Mouse (Mus musculus) stomach, postnatal 0 days (tissue): ENCODE data around the gene Rapgefl1. TPM values are rescaled to one million over a fixed set of nuclear protein-coding genes. Genes with fewer than 3 reads are reported as not detected.
"Not testable (repeated sequence)": the region's sequence is repeated elsewhere in the genome, so short reads cannot be mapped to it uniquely, and the experiment has no call there.

Experiments
- ATAC-seq: fragments of 200-750 bp; cut with Nextera tagmentation; 2 replicates; pipeline ENCODE4 v1.8.0; 2017; ENCODE audit not compliant: low FRiP score, low TSS enrichment
- DNase-seq: peaks from one replicate; pipeline ENCODE4 v3.0.0-alpha.2; 2016; ENCODE audit warnings: low spot score
- H3K27ac ChIP-seq: fragments of 300-500 bp; sonication (generic); replicated peaks from 2 replicates; pipeline ENCODE4 v1.5.1; 2014; ENCODE audit warnings: mild to moderate bottlenecking, control low read depth
- H3K27me3 ChIP-seq: fragments of 300-500 bp; sonication (generic); 2 replicates; pipeline ENCODE4 v1.6.1; 2014; ENCODE audit warnings: low read length; ENCODE audit not compliant: control insufficient read depth, insufficient read depth
- H3K36me3 ChIP-seq: fragments of 300-500 bp; sonication (generic); 2 replicates; pipeline ENCODE4 v1.6.1; 2014; ENCODE audit warnings: low read length, mixed read lengths; ENCODE audit not compliant: control insufficient read depth, insufficient read depth
- H3K4me1 ChIP-seq: fragments of 300-500 bp; sonication (generic); replicated peaks from 2 replicates; pipeline ENCODE4 v1.6.1; 2014; ENCODE audit warnings: antibody characterized with exemption; ENCODE audit not compliant: control insufficient read depth, insufficient read depth
- H3K4me2 ChIP-seq: fragments of 300-500 bp; sonication (generic); replicated peaks from 2 replicates; pipeline ENCODE4 v1.6.1; 2014; ENCODE audit warnings: low read depth, mild to moderate bottlenecking, control low read depth, moderate library complexity
- H3K4me3 ChIP-seq: fragments of 300-500 bp; sonication (generic); 2 replicates; pipeline ENCODE4 v1.5.1; 2014; ENCODE audit warnings: low read depth, low read length, control low read depth
- H3K9ac ChIP-seq: fragments of 300-500 bp; sonication (generic); 2 replicates; pipeline ENCODE4 v1.6.1; 2014; ENCODE audit warnings: mild to moderate bottlenecking, low read length, control low read depth, mixed read lengths
- H3K9me3 ChIP-seq: fragments of 300-500 bp; sonication (generic); 2 replicates; pipeline ENCODE4 v1.6.1; 2016; ENCODE audit warnings: low read length; ENCODE audit not compliant: control insufficient read depth
- CTCF ChIP-seq: IDR thresholded peaks from 2 replicates; pipeline ENCODE4 v1.5.1; 2016; ENCODE audit warnings: antibody characterized with exemption, low read depth, mild to moderate bottlenecking, moderate library complexity
- EP300 ChIP-seq: optimal IDR thresholded peaks from 2 replicates; pipeline ENCODE3; 2016; ENCODE audit warnings: antibody characterized with exemption
- WGBS: fragments of 180-500 bp; shearing (Covaris S2); extraction: QIAGEN DNeasy Blood & Tissue Kit; methylation state at CpG from one replicate; pipeline ENCODE4 v1.1.7; 2014; 5-methylcytosine and 5-hydroxymethylcytosine counted together
- polyA plus RNA-seq: library from polyadenylated mRNA; unstranded; fragments of >200 nt; fragmentation: Nextera tagmentation; extraction: Ambion mirVana; gene quantifications from 2 replicates; pipeline ENCODE4 v1.2.1, GENCODE M21; 2015

The Rapgefl1 gene
- polyA plus RNA-seq, 1 experiment from 2014 or later, result 6.9 TPM

- Histone ChIP-seq H3K4me1 (0 out of 2 replicates have a peak, but pooled peaks cover 3% of the 10 kb centered on the region), H3K27ac (peak overlapping the region; percentile 100; the same call in 1 of the 2 replicates), H3K4me2 (no peak overlapping the region; the same call in 1 of the 2 replicates), H3K36me3 (peaks cover 18% of the 10 kb centered on the region), H3K9ac (no peak overlapping the region), H3K9me3 (no peaks in the 10 kb centered on the region), H3K4me3 (0 out of 2 replicates have a peak overlapping the region, but pooled peaks have one; percentile 88), H3K27me3 (no peaks in the 10 kb centered on the region)
- no peak for TF ChIP-seq EP300
- TF ChIP-seq CTCF, result no peak
- ATAC-seq (no peak), DNase-seq (no peak)
- WGBS, result 64% methylated on average over 2 of the region's 2 CpGs
These were observed 28.2 kb upstream of the Rapgefl1 start for GRCm38 (mm10) chr11:98808417-98808816.

GRCm38 (mm10) chr11:98809457-98810290 is 26.9 kb upstream of the Rapgefl1 start:
- Histone ChIP-seq H3K27me3 (no peaks in the 10 kb centered on the region), H3K36me3 (peaks cover 12% of the 10 kb centered on the region), H3K27ac (peak overlapping the region; percentile 100), H3K9me3 (no peaks in the 10 kb centered on the region), H3K4me2 (peak overlapping the region; percentile 72), H3K9ac (peak overlapping the region; percentile 97), H3K4me1 (0 out of 2 replicates have a peak, but pooled peaks cover 3% of the 10 kb centered on the region), H3K4me3 (peak overlapping the region; percentile 88)
- peak; percentile 99 for DNase-seq
- TF ChIP-seq EP300, result no peak
- TF ChIP-seq CTCF, result peak; percentile 65
- WGBS, result under 1% methylated on average over 70 of the region's 84 CpGs
- ATAC-seq, result peak; percentile 99

GRCm38 (mm10) chr11:98810686-98811085 is 25.9 kb upstream of the Rapgefl1 start:
- H3K27ac ChIP-seq, result peak overlapping the region; percentile 100
- H3K4me1 ChIP-seq, result 0 out of 2 replicates have a peak, but pooled peaks cover 3% of the 10 kb centered on the region
- no peaks in the 10 kb centered on the region for H3K9me3 ChIP-seq

GRCm38 (mm10) chr11:98816706-98817239 is 19.8 kb upstream of the Rapgefl1 start:
- H3K36me3 ChIP-seq, result peaks cover 18% of the 10 kb centered on the region
- H3K9ac ChIP-seq, result no peak overlapping the region
- no peak overlapping the region for H3K27ac ChIP-seq
- no peaks in the 10 kb centered on the region for H3K27me3 ChIP-seq
- H3K4me1 ChIP-seq, result no peaks in the 10 kb centered on the region
- no peaks in the 10 kb centered on the region for H3K9me3 ChIP-seq
- DNase-seq (no peak), ATAC-seq (no peak)
- no peak overlapping the region for H3K4me2 ChIP-seq
- WGBS, result 88% methylated on average over 1 of the region's 1 CpGs
- H3K4me3 ChIP-seq, result no peak overlapping the region
- TF ChIP-seq CTCF (no peak), EP300 (no peak)

More at GRCm38 (mm10) chr11:98810686-98811085, 25.9 kb upstream of the Rapgefl1 start:
- peak overlapping the region; percentile 97 for H3K9ac ChIP-seq
- peaks cover 3% of the 10 kb centered on the region; the same call in 1 of the 2 replicates for H3K36me3 ChIP-seq
- no peak for TF ChIP-seq EP300
- no peak for TF ChIP-seq CTCF
- no peaks in the 10 kb centered on the region for H3K27me3 ChIP-seq
- 43% methylated on average over 7 of the region's 7 CpGs for WGBS
- peak overlapping the region; percentile 88 for H3K4me3 ChIP-seq
- no peak for DNase-seq
- peak overlapping the region; percentile 72 for H3K4me2 ChIP-seq
- ATAC-seq, result no peak

GRCm38 (mm10) chr11:98820968-98821367 is 15.6 kb upstream of the Rapgefl1 start:
- Histone ChIP-seq H3K4me2 (no peak overlapping the region), H3K27me3 (no peaks in the 10 kb centered on the region), H3K9ac (no peak overlapping the region), H3K4me1 (no peaks in the 10 kb centered on the region), H3K36me3 (peaks cover 35% of the 10 kb centered on the region), H3K9me3 (no peaks in the 10 kb centered on the region), H3K27ac (no peak overlapping the region), H3K4me3 (no peak overlapping the region)
- 91% methylated on average over 5 of the region's 5 CpGs for WGBS
- ATAC-seq, result no peak
- TF ChIP-seq CTCF, result no peak
- TF ChIP-seq EP300, result no peak
- DNase-seq, result no peak

GRCm38 (mm10) chr11:98826071-98826470 is 10.5 kb upstream of the Rapgefl1 start:
- DNase-seq, H3K27ac ChIP-seq, H3K4me2 ChIP-seq, H3K27me3 ChIP-seq, H3K9me3 ChIP-seq, H3K9ac ChIP-seq, ATAC-seq, H3K4me1 ChIP-seq, H3K4me3 ChIP-seq: not testable (repeated sequence)
- peaks cover 39% of the 10 kb centered on the region for H3K36me3 ChIP-seq
- 91% methylated on average over 2 of the region's 2 CpGs for WGBS
